Mouse (Mus musculus) liver, embryonic 14.5 days (tissue): ENCODE results near the gene Usp54.

Experiments used
- CTCF ChIP-seq: IDR thresholded peaks from 2 replicates; pipeline ENCODE4 v1.5.1; 2016; ENCODE audit warnings: antibody characterized with exemption, low read depth, control low read depth
- EP300 ChIP-seq: IDR thresholded peaks from 2 replicates; pipeline ENCODE4 v1.6.1; 2016; ENCODE audit warnings: antibody characterized with exemption, low read depth

DNA sequence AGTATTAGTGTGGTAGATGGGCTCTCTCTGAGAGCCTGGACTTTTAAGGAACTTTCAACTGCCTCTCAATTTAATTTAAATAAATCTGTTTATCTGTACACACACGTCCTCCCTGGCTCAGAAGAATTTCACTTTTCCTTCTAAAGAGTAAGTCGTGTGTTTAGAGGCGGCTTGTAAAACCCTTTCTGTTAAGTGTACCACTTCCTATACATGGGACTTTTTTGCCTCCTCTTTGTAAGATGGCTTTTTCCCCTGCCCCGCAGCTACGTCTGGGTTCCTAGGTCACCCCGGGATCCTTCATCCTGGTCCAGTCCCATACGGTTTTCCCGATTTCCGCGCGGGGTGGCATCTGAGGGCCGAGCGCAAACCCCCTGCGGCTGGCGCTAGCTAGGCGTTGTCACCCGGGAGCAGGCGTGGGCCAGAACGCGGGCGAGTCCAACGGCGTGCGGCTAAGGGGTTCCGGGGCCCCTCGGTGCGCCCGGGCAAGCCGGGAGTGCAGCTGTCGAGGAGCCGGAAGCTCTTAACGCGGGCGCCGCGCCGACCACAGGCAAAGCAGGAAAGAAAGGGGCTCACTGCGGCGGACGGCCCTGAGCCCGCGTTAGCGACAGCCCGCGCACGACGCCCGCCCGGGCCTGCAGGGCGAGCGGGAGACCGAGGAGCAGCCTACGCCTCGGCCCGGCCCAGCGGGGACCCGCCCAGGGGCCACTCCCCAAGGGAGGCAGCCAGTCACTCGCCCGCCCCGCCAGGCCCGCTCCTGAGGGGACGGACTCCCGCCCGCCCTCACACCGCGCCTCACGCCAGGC is 95.1 kb downstream of the Usp54 start:
- no peak for TF ChIP-seq CTCF
- TF ChIP-seq EP300 = no peak
